Mouse (Mus musculus) hindbrain, embryonic 13.5 days (tissue): ENCODE measurements around the gene Tsfm. TPM values are rescaled to one million over a fixed set of nuclear protein-coding genes. Genes with fewer than 3 reads are reported as not detected.
A peak's percentile ranks its signal among the peaks of the same experiment; 100 is the strongest.

Source experiments
- ATAC-seq: fragments of 200-750 bp; cut with Nextera tagmentation; 2 replicates; pipeline ENCODE4 v1.8.0; 2017; ENCODE audit warnings: moderate TSS enrichment; ENCODE audit not compliant: low FRiP score
- H3K27ac ChIP-seq: fragments of 300-500 bp; sonication (generic); 2 replicates; pipeline ENCODE4 v1.5.1; 2015; ENCODE audit warnings: inconsistent platforms, mild to moderate bottlenecking, moderate library complexity
- H3K27me3 ChIP-seq: fragments of 300-500 bp; sonication (generic); 2 replicates; pipeline ENCODE4 v1.6.1; 2015; ENCODE audit warnings: mild to moderate bottlenecking, inconsistent platforms
- H3K36me3 ChIP-seq: fragments of 300-500 bp; sonication (generic); 2 replicates; pipeline ENCODE4 v1.6.1; 2015; ENCODE audit warnings: mild to moderate bottlenecking, inconsistent platforms
- H3K4me1 ChIP-seq: fragments of 300-500 bp; sonication (generic); replicated peaks from 2 replicates; pipeline ENCODE4 v1.6.1; 2015; ENCODE audit warnings: inconsistent platforms
- H3K4me2 ChIP-seq: fragments of 300-500 bp; sonication (generic); 2 replicates; pipeline ENCODE4 v1.6.1; 2015; ENCODE audit warnings: inconsistent platforms, mild to moderate bottlenecking, moderate library complexity
- H3K4me3 ChIP-seq: fragments of 300-500 bp; sonication (generic); 2 replicates; pipeline ENCODE4 v1.5.1; 2015; ENCODE audit warnings: mild to moderate bottlenecking, inconsistent platforms
- H3K9ac ChIP-seq: fragments of 300-500 bp; sonication (generic); 2 replicates; pipeline ENCODE4 v1.6.1; 2015; ENCODE audit warnings: mild to moderate bottlenecking, inconsistent platforms
- H3K9me3 ChIP-seq: fragments of 300-500 bp; sonication (generic); 2 replicates; pipeline ENCODE4 v1.6.1; 2016; ENCODE audit warnings: inconsistent platforms
- WGBS: fragments of 180-500 bp; shearing (Covaris S2); methylation state at CpG from one replicate; pipeline ENCODE4 v1.1.7; 2015; 5-methylcytosine and 5-hydroxymethylcytosine counted together
- polyA plus RNA-seq: library from polyadenylated mRNA; unstranded; fragments of >200 nt; fragmentation: Nextera tagmentation; extraction: Ambion mirVana; gene quantifications from 2 replicates; pipeline ENCODE4 v1.2.1, GENCODE M21; 2015

Gene Tsfm
- polyA plus RNA-seq, 1 experiment from 2014 or later, result 63.4 TPM

GRCm38 (mm10) chr10:127017071-127017470, 13.6 kb downstream of the Tsfm start:
- H3K4me3 ChIP-seq, result no peak overlapping the region
- WGBS, result 18% methylated on average over 2 of the region's 2 CpGs
- H3K4me2 ChIP-seq, result no peak overlapping the region
- ATAC-seq, result no peak
- H3K27ac ChIP-seq, result no peak overlapping the region
- H3K36me3 ChIP-seq, result peaks cover 8% of the 10 kb centered on the region
- H3K4me1 ChIP-seq, result no peaks in the 10 kb centered on the region
- no peak overlapping the region for H3K9ac ChIP-seq
- no peaks in the 10 kb centered on the region for H3K9me3 ChIP-seq
- no peaks in the 10 kb centered on the region for H3K27me3 ChIP-seq

- Histone ChIP-seq H3K4me1 (no peaks in the 10 kb centered on the region), H3K36me3 (peaks cover 2% of the 10 kb centered on the region), H3K9ac (no peak overlapping the region), H3K9me3 (no peaks in the 10 kb centered on the region), H3K4me3 (no peak overlapping the region), H3K27ac (no peak overlapping the region), H3K4me2 (no peak overlapping the region), H3K27me3 (no peaks in the 10 kb centered on the region)
- WGBS, result 70% methylated on average over 5 of the region's 5 CpGs
- ATAC-seq, result no peak
Observed at GRCm38 (mm10) chr10:127016488-127016887, 14.2 kb downstream of the Tsfm start.

- ATAC-seq, result no peak
- Histone ChIP-seq H3K4me3 (no peak overlapping the region), H3K4me1 (no peaks in the 10 kb centered on the region), H3K9me3 (no peaks in the 10 kb centered on the region), H3K9ac (no peak overlapping the region), H3K27me3 (no peaks in the 10 kb centered on the region), H3K27ac (no peak overlapping the region), H3K4me2 (no peak overlapping the region), H3K36me3 (peaks cover 14% of the 10 kb centered on the region)
- WGBS, result 78% methylated on average over 7 of the region's 7 CpGs
Observed at GRCm38 (mm10) chr10:127003806-127004205, 26.8 kb downstream of the Tsfm start.

- H3K9me3 ChIP-seq, result no peaks in the 10 kb centered on the region
- no peak overlapping the region for H3K9ac ChIP-seq
- H3K36me3 ChIP-seq, result peaks cover 19% of the 10 kb centered on the region
- 89% methylated on average over 8 of the region's 8 CpGs for WGBS
- H3K27me3 ChIP-seq, result no peaks in the 10 kb centered on the region
- H3K27ac ChIP-seq, result no peak overlapping the region
- no peak for ATAC-seq
- H3K4me2 ChIP-seq, result no peak overlapping the region
- no peak overlapping the region for H3K4me3 ChIP-seq
- no peaks in the 10 kb centered on the region for H3K4me1 ChIP-seq
Observed at GRCm38 (mm10) chr10:127003334-127003733, 27.3 kb downstream of the Tsfm start.

- no peak overlapping the region for H3K27ac ChIP-seq
- no peak overlapping the region for H3K9ac ChIP-seq
- WGBS, result 95% methylated on average over 5 of the region's 5 CpGs
- H3K4me1 ChIP-seq, result no peaks in the 10 kb centered on the region
- H3K36me3 ChIP-seq, result peaks cover 24% of the 10 kb centered on the region
- H3K4me2 ChIP-seq, result no peak overlapping the region
- no peaks in the 10 kb centered on the region for H3K9me3 ChIP-seq
- ATAC-seq, result no peak
- H3K4me3 ChIP-seq, result no peak overlapping the region
- no peaks in the 10 kb centered on the region for H3K27me3 ChIP-seq
Observed at GRCm38 (mm10) chr10:127002765-127003164, 27.9 kb downstream of the Tsfm start.

GRCm38 (mm10) chr10:127002056-127002455, 28.6 kb downstream of the Tsfm start:
- no peak overlapping the region for H3K9ac ChIP-seq
- no peak for ATAC-seq
- WGBS, result 67% methylated on average over 1 of the region's 1 CpGs
- no peaks in the 10 kb centered on the region for H3K9me3 ChIP-seq
- H3K36me3 ChIP-seq, result peaks cover 31% of the 10 kb centered on the region
- no peak overlapping the region for H3K27ac ChIP-seq
- H3K4me3 ChIP-seq, result no peak overlapping the region
- H3K4me2 ChIP-seq, result no peak overlapping the region
- H3K27me3 ChIP-seq, result no peaks in the 10 kb centered on the region
- no peaks in the 10 kb centered on the region for H3K4me1 ChIP-seq

GRCm38 (mm10) chr10:127001297-127001696, 29.3 kb downstream of the Tsfm start:
- H3K9ac ChIP-seq, result no peak overlapping the region
- H3K4me2 ChIP-seq, result no peak overlapping the region
- no peaks in the 10 kb centered on the region for H3K27me3 ChIP-seq
- H3K27ac ChIP-seq, result no peak overlapping the region
- no peak overlapping the region for H3K4me3 ChIP-seq
- no peaks in the 10 kb centered on the region for H3K9me3 ChIP-seq
- no peaks in the 10 kb centered on the region for H3K4me1 ChIP-seq
- ATAC-seq, result no peak
- H3K36me3 ChIP-seq, result peaks cover 32% of the 10 kb centered on the region
- 91% methylated on average over 9 of the region's 9 CpGs for WGBS

GRCm38 (mm10) chr10:127000529-127000928, 30.1 kb downstream of the Tsfm start, which contains the start of gene Avil:
Gene Avil, plus strand, starts transcription at chr10:127000709.
- no peaks in the 10 kb centered on the region for H3K27me3 ChIP-seq
- H3K4me1 ChIP-seq, result no peaks in the 10 kb centered on the region
- H3K27ac ChIP-seq, result no peak within 1 kb of the TSS
- H3K4me3 ChIP-seq, result no peak within 1 kb of the TSS
- whole genome bisulfite sequencing, result 88% methylated on average over 5 of the region's 5 CpGs
- no peak within 1 kb of the TSS for H3K4me2 ChIP-seq
- peaks cover 40% of the 10 kb centered on the region for H3K36me3 ChIP-seq
- no peaks in the 10 kb centered on the region for H3K9me3 ChIP-seq
- no peak for ATAC-seq
- no peak within 1 kb of the TSS for H3K9ac ChIP-seq

- Histone ChIP-seq H3K4me2 (no peak overlapping the region), H3K36me3 (peaks cover 70% of the 10 kb centered on the region), H3K27ac (no peak overlapping the region), H3K9ac (no peak overlapping the region), H3K4me1 (no peaks in the 10 kb centered on the region), H3K4me3 (no peak overlapping the region), H3K27me3 (no peaks in the 10 kb centered on the region), H3K9me3 (no peaks in the 10 kb centered on the region)
- ATAC-seq, result no peak
- WGBS, result 82% methylated on average over 13 of the region's 13 CpGs
Observed at GRCm38 (mm10) chr10:126997340-126998113, 33.1 kb downstream of the Tsfm start.

GRCm38 (mm10) chr10:126993621-126994020, 37.0 kb downstream of the Tsfm start:
- Histone ChIP-seq H3K36me3 (peaks cover 64% of the 10 kb centered on the region), H3K4me2 (no peak overlapping the region), H3K9me3 (no peaks in the 10 kb centered on the region), H3K27ac (no peak overlapping the region), H3K4me3 (no peak overlapping the region), H3K27me3 (no peaks in the 10 kb centered on the region), H3K4me1 (peaks cover 21% of the 10 kb centered on the region), H3K9ac (no peak overlapping the region)
- WGBS, result 92% methylated on average over 3 of the region's 3 CpGs
- no peak for ATAC-seq

- Histone ChIP-seq H3K4me2 (no peak overlapping the region), H3K36me3 (peaks cover 49% of the 10 kb centered on the region), H3K27ac (no peak overlapping the region), H3K4me3 (no peak overlapping the region), H3K4me1 (peaks cover 40% of the 10 kb centered on the region), H3K27me3 (no peaks in the 10 kb centered on the region), H3K9ac (no peak overlapping the region), H3K9me3 (no peaks in the 10 kb centered on the region)
- no peak for ATAC-seq
- WGBS, result 68% methylated on average over 3 of the region's 3 CpGs
Observed at GRCm38 (mm10) chr10:126991676-126992075, 39.0 kb downstream of the Tsfm start.

GRCm38 (mm10) chr10:126990313-126991056, 40.2 kb downstream of the Tsfm start:
- no peaks in the 10 kb centered on the region for H3K9me3 ChIP-seq
- H3K4me1 ChIP-seq, result peaks cover 52% of the 10 kb centered on the region
- peak overlapping the region; percentile 19; the same call in 1 of the 2 replicates for H3K9ac ChIP-seq
- peak; percentile 68 for ATAC-seq
- no peaks in the 10 kb centered on the region for H3K27me3 ChIP-seq
- H3K4me3 ChIP-seq, result no peak overlapping the region
- 67% methylated on average over 7 of the region's 7 CpGs for WGBS
- no peak overlapping the region for H3K4me2 ChIP-seq
- peak overlapping the region; percentile 30; the same call in 1 of the 2 replicates for H3K27ac ChIP-seq
- peaks cover 40% of the 10 kb centered on the region for H3K36me3 ChIP-seq
